Mouse (Mus musculus) cerebellum, adult 18-20 months (tissue): ENCODE data around the gene Slc17a2.

Source experiments
- DNase-seq, 2 experiments: peaks; one replicate each; pipeline ENCODE4 v3.0.0; 2021

Gene Slc17a2

DNA sequence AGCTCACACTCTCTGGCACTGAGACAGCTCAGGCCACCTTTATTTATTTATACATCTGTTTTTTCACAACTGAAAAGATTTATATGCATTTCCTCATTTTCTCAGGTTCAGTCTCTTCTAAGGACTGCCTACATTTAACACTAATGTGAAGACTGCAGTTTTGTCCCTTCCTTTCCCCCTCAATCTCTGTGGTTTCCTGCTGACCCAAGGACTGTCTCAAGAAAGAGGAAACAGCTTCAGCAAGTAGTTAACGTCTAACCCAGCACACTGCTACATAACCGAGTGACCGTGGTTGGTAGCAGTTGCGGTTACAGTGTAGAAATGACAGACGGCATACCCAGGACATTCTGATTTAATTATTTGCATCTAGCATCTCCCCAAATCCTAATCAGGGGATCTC lies 7.4 kb upstream of the Slc17a2 start:
- no peak for DNase-seq

DNA sequence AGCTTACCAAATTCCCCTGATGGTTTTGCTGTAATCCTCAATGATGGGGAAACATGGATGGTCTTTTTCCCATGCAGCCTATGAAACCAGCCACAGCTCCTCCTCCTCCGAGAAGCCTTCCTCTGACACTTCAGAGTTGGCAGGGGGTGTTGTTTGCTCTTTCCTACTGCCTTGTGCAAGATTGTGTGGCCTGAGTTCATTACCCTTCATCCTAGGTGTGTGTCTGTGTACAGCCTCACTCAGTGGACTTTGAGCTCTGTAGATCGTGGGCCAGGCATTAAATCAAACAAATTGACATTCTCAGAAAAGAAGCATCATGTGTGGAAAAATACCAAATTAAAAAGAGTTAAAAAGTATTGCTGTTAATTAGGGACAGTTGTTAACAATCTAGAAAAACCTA lies 2.3 kb upstream of the Slc17a2 start:
- no peak for DNase-seq

DNA sequence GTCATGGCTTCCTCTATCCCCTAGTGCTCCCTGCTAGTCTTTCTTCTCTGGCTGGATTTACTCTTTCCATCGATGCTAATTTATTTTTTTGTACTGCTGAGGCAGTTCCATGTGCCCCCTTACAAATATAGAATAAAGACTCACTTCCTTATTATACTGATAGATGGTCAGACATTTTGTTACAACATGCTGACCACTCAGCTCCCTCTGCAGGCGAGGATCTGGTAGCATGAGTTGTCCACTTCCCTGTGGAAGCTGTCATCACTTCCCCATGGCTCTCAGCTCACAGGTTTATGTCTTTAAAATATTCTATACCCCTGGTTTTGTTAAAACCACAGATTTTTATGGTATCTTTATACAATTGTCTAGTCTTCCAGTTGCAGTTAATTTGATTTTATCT lies 9.4 kb downstream of the Slc17a2 start:
- no peak for DNase-seq

DNA sequence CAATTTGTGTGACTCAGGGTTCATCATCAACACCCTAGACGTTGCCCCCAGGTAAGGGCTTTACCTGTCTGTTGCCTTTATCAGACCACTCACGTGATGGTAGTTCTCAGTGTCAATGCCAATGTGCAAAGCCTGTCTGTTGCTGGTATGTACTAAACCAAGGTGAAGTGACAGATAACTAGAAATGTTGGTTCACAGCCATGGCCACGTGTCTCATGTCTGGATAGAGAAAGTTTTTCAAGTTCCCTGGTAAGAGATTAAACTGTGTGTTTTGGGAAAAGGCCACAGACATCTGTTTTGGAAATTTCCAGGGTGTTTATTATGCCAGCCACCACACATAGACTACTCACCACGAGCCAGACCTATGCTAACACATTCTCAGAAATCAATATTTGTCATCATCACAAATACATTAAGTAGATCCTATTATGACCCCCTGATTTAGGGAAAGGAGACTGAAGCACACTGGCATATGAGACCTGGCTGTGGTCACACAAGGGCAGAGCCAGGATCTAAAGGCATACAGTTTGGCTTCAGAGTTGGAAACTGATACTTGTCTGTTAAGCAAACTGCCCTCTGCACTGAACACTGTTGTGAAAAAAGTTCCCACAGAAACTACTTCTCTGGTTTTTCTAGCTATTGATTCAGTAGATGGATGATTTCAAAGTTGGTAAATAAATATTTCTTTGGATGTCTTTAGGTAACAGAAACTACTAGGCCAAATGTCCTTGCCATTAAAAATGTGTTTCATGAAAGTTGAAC lies 13.6 kb downstream of the Slc17a2 start:
- no peak for DNase-seq

DNA sequence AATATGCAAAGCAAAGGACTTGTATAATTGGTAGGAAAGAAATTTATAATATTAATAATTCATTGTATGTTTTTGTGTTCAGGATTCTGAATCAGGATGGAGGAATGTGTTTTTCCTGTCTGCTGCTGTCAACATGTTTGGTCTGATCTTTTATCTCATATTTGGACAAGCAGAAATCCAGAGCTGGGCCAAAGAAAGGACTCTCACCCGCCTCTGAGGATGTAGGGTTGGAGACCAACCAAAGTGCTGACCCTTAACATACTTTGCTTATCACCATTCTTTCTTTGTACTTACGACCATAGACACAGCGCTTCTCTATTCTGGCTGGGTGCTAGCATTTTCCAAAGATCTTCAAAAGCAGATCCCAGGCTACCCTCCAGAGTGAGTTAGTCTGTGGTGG lies 15.4 kb downstream of the Slc17a2 start:
- no peak for DNase-seq

- no peak for DNase-seq
These were observed 19.8 kb downstream of the Slc17a2 start for GRCm38 (mm10) chr13:23826606-23827005.

DNA sequence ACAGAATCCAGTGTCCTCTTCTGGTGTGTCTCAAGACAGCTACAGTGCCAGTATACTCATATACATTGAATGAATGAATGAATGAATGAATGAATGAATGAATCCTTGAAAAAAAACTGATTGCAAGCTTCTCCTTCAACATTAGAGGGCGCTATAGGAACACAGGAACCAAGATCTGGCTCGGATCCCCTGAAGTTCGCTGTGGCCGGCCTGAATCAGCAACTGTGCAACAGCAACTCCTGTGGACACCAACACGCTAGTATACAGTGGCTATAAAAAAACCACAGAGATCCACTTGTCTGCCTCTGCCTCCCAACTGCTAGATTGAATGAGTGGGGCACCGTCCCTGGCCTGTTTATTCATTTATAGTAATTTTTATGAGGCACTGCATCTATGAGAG lies 26.3 kb downstream of the Slc17a2 start:
- peak in 1 of 2 experiments; percentile 1 for DNase-seq

DNA sequence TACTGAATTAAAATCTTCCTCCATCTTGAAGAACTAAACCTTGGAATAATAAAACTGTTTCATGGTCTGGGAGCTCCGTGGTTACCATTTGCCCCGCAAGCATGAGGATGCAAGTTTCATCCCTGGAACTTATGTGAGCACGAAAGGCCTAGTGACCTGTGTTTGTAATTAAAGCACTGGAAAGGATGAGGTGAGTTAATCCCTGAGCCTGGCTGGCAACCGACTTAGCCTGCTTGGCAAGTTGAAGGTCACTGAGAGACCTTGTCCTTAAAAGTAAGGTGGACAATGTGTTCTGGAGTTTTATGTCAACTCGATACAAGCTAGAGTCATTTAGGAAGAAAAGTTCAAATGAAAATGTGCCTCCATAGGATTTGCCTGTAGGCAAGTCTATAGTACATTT lies 28.0 kb downstream of the Slc17a2 start:
- DNase-seq = no peak

DNA sequence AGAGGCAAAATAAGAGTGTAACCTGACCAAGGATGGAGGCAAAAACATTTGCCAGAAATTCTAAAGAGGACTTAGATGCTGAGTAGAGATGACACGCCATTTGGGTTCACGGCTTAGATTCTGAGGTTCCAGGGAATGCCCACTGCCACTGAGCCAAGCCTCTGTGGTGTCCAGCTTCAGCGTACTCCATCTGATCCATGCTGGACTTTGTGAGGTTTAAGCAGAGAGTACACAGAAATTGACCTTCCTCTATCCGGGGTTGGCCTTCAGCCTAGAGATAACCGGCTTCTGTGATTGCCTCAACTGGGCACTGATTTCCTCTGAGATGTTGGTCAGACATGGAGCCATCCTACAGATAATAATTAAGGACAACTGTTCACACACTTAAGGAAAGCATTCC lies 29.8 kb downstream of the Slc17a2 start:
- DNase-seq = no peak

DNA sequence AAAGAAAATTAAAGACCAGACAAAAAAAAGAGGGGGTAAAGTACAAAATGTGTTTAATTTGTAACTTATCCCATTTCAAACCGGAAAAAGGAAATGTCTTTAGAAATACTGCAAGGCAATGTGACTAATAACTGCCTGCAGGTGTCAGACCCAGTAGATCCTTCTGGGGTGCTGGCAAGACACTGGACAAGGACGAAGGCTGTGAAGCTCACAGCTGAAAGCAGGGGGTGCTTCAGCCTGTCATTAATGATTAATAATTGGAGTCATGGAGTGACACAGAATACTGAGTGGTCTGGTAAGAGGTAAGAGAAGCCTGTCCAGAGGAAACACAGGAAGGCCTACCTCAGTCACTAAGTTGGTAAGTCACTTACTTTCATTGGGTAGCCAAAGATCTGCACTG lies 32.5 kb downstream of the Slc17a2 start, which contains the start of gene Slc17a3:
Slc17a3 (plus strand) TSS at position 127 of the 400 bp plus-strand sequence.
- no peak for DNase-seq

DNA sequence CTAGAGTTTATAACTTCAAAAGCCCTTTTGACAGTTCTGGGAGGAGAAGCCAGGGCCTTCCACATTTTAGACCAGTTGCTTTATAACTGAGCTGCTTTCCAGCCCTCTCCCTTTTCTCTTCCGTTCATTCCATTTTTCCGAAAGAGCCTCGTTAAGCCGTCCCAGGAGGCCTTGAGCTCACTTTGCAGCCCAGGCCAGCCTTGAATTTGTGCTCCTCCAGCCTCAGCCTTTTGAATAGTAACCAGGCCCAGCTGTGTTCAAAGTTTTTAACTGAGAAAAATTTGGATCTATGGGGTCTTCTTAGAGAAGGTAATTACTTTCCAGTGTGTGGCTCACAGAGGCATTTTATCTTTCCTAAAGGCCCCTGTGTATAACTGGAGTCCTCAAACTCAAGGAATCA lies 39.1 kb downstream of the Slc17a2 start:
- DNase-seq = no peak

- no peak for DNase-seq
These were observed 42.5 kb downstream of the Slc17a2 start for GRCm38 (mm10) chr13:23849299-23849698.

- no peak for DNase-seq
These were observed 49.6 kb downstream of the Slc17a2 start for GRCm38 (mm10) chr13:23856401-23856800.

DNA sequence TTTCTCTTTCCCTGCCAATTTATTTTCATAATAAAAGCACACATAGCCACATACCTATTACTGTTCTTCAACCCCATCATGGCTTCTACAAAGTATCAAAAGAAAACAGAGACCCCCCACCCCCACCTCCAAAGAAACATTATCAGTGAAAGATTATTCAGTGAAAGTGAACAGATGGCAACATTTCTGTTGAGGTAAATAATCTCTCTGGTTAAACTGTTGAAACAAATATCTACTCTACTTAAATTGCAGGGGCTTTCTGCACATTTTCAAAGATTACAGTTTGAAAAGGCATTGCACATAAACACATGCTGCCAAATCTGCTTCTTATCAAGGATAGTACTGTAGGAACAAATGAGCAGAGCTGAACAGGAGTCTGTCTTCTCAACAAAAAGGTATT lies 55.0 kb downstream of the Slc17a2 start:
- no peak for DNase-seq

DNA sequence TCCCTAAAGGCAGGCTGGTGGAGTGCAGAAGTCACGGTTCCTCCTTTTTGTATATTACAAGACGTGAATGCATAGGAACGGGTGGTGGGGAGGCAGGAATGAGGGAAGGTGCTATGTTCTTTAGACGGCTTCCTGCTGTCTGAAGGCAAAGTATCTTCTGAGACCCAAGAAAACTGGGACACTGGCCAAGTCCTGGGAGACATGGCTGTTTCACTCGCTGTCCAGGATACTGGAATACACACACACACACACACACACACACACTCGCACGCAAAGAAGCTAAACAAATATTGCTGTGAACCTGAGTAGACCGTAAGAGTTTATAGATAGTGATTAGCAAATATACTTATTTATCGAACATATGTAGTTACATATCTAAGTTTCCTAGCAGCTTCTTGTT lies 57.9 kb downstream of the Slc17a2 start:
- DNase-seq = no peak

GRCm38 (mm10) chr13:23866086-23866710 lies 59.4 kb downstream of the Slc17a2 start:
- DNase-seq = no peak

DNA sequence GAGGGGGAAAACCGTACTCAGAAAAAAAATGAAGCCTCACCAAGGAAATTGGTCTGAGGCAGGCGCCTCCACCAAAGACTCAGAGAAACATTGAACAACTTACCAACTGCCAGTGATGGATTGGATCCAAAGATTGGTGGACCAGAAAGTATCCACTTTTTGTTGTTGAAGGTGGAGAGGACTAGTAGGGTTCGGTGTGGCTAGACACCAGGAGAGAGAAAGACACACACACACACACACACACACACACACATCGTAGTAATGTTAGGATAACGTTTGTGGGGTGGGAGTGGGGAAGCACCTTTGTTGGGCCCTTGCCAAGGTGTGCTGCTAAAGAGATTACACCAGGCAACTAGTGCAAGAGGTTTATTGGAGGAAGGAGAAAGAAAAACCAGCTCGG lies 60.2 kb downstream of the Slc17a2 start:
- DNase-seq = no peak

- DNase-seq = no peak
These were observed 60.6 kb downstream of the Slc17a2 start, which contains the start of gene Slc17a1 for GRCm38 (mm10) chr13:23867405-23867804. Gene Slc17a1, plus strand, starts transcription at chr13:23867750.

DNA sequence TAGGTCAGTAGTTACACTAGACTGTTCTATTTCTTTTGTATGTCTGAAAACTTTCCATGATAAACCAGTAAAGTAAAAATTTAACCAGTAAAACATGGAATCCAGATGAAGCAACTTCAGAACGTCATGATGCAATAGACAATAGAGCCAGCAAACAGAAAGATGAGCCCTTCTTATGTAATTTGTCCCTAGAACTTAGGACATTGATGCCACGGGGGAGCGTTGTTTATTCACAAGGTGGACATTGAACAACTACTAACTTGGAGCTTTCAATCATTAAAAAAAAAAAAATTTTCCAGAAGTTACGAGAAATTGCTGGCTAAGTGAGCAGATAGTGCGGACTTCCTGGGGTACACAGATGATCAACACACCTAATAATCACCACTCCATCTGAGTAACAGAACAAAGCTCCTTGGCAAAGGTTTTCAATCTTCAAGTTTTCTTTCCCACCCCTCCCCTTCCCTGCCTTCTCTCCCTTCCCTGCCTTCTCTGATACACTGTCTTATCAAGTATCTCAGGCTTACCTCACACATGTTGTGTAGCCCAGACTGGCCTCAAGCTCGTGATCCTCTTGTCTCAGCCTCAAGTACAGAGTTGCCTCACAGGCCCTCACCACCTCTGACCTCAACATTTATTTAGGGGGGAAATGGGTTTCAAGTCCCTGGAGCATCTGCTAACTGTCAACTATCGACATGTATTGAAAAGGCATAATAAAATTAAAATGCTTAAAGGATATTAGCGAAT lies 62.2 kb downstream of the Slc17a2 start:
- no peak for DNase-seq

GRCm38 (mm10) chr13:23869996-23870395 lies 63.2 kb downstream of the Slc17a2 start:
- no peak for DNase-seq

DNA sequence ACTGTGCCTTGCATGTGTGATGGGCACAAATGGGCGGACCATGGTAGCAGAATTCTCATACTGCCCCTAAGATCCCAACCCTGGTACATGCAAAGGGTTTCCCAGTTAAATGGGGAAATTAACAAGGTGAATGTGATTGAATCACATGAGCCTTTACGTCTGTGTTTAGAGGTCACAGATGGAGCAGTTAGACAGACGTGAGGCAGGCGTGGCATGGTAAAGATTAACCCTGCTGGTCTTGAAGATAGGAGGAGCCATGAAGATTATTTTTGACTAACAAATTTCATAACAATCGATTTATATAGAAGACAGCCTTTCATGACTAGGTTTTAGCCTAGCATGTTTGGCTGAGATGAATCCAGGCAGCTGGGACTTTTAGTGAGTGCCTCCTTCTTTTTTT lies 66.3 kb downstream of the Slc17a2 start:
- no peak for DNase-seq
